ENCODE assay signal across 14 mouse cellular contexts in the genomic region with DNA sequence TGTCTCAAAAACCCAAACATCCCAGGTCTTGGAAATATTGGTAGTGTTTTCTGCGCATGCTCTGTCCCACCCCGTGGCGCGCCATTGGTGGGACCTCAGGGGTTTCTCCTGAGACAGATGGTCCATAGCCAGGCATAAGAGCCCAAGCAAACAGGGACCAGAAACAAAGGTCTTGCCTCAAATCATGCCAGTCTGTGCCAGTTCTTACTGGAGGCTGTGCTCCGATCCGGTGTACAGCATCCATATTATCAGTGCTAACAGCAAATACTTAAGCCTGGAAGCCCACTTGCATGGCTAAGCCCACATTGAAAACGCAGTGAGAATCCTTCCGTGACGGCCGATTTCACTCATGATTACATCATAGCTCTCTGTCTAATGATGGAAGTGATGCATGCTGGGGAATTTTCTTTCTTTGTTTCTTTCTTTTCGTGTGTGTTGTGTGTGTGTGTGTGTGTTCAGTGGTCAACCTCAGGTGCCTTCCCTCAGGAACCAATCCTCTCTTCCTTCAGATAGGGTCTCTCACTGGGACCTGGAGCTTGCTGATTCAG. TPM values are rescaled to one million over a fixed set of nuclear protein-coding genes. Genes with fewer than 3 reads are reported as not detected.
A peak's percentile ranks its signal among the peaks of the same experiment; 100 is the strongest.
DNase-seq lines count a peak whose midpoint lies in the region; ATAC-seq lines count a peak whose summit lies in the region.
"Had no signal": no experiment of that assay in that cellular context is flagged by ENCODE, and none has a peak within 500 bp of the region (broad histone marks: within the 10 kb centered on the region; RNA-seq: fewer than 3 reads in every experiment).

No protein-coding gene starts in this region.

- H3K9ac ChIP-seq in hindbrain, embryonic 12.5 days = no peak overlapping the region
- no peak overlapping the region for H3K9ac ChIP-seq in hindbrain, embryonic 16.5 days (ENCODE audit: low read depth, low read length)
- no peak overlapping the region for H3K9ac ChIP-seq in neural tube, embryonic 14.5 days (replicated peaks; ENCODE audit: low read depth, low read length)
- H3K9ac ChIP-seq in limb, embryonic 15.5 days = no peak overlapping the region

- no peaks in the 10 kb centered on the region for H3K27me3 ChIP-seq in hindbrain, embryonic 12.5 days
- no peaks in the 10 kb centered on the region for H3K27me3 ChIP-seq in hindbrain, embryonic 16.5 days (replicated peaks; ENCODE audit: control insufficient read depth, insufficient read depth, low read length)
- no peaks in the 10 kb centered on the region for H3K27me3 ChIP-seq in neural tube, embryonic 14.5 days (ENCODE audit: control insufficient read depth, insufficient read depth, low read length)
- H3K27me3 ChIP-seq in limb, embryonic 15.5 days = no peaks in the 10 kb centered on the region

- WGBS in hindbrain, embryonic 12.5 days = 91% methylated on average over 11 of the region's 11 CpGs
- WGBS in hindbrain, embryonic 16.5 days = 85% methylated on average over 11 of the region's 11 CpGs
- WGBS in neural tube, embryonic 14.5 days = 80% methylated on average over 11 of the region's 11 CpGs
- 85% methylated on average over 11 of the region's 11 CpGs for WGBS in limb, embryonic 15.5 days

- H3K4me2 ChIP-seq in hindbrain, embryonic 12.5 days (replicated peaks) = no peak overlapping the region
- no peak overlapping the region for H3K4me2 ChIP-seq in hindbrain, embryonic 16.5 days (ENCODE audit: low read length)
- H3K4me2 ChIP-seq in neural tube, embryonic 14.5 days (ENCODE audit: low read depth, low read length) = no peak overlapping the region
- H3K4me2 ChIP-seq in limb, embryonic 15.5 days = no peak overlapping the region

- H3K36me3 ChIP-seq in hindbrain, embryonic 12.5 days = no peaks in the 10 kb centered on the region
- H3K36me3 ChIP-seq in hindbrain, embryonic 16.5 days (ENCODE audit: control insufficient read depth, insufficient read depth, low read length) = no peaks in the 10 kb centered on the region
- no peaks in the 10 kb centered on the region for H3K36me3 ChIP-seq in neural tube, embryonic 14.5 days (ENCODE audit: control insufficient read depth, insufficient read depth, low read length)
- H3K36me3 ChIP-seq in limb, embryonic 15.5 days = no peaks in the 10 kb centered on the region
- H3K36me3 ChIP-seq: G1E had no signal

- ATAC-seq in hindbrain, embryonic 12.5 days (ENCODE audit: low FRiP score) = no peak
- no peak for ATAC-seq in hindbrain, embryonic 16.5 days
- no peak for ATAC-seq in neural tube, embryonic 14.5 days (ENCODE audit: low read depth)
- no peak for ATAC-seq in limb, embryonic 15.5 days (ENCODE audit: insufficient number of reproducible peaks, low FRiP score, low TSS enrichment, low read depth)
- ATAC-seq: activated CD4-positive, CD25-positive, alpha-beta regulatory T cell, adult 4 months had no signal

- no peak for DNase-seq in neural tube, embryonic 10.5 days (ENCODE audit: extremely low spot score, low spot score)
- peak; percentile 58 for DNase-seq in cerebellum, adult 8-10 months
- DNase-seq in kidney, postnatal 14 days = no peak
- DNase-seq in yolk sac, embryonic 10.5 days (ENCODE audit: low spot score) = no peak
- DNase-seq: B cell, adult 2 months; kidney, adult 18-20 months; thymus, adult 2 months had no signal

- no peak overlapping the region for H3K4me3 ChIP-seq in hindbrain, embryonic 12.5 days
- H3K4me3 ChIP-seq in hindbrain, embryonic 16.5 days (ENCODE audit: low read length) = no peak overlapping the region
- no peak overlapping the region for H3K4me3 ChIP-seq in neural tube, embryonic 14.5 days (ENCODE audit: low read depth, low read length)
- H3K4me3 ChIP-seq in limb, embryonic 15.5 days = no peak overlapping the region

- no peaks in the 10 kb centered on the region for H3K9me3 ChIP-seq in hindbrain, embryonic 12.5 days (replicated peaks)
- H3K9me3 ChIP-seq in hindbrain, embryonic 16.5 days (ENCODE audit: control insufficient read depth, low read length) = no peaks in the 10 kb centered on the region
- H3K9me3 ChIP-seq in neural tube, embryonic 14.5 days (ENCODE audit: control insufficient read depth, low read length) = no peaks in the 10 kb centered on the region
- no peaks in the 10 kb centered on the region for H3K9me3 ChIP-seq in limb, embryonic 15.5 days

- H3K4me1 ChIP-seq in hindbrain, embryonic 12.5 days = peaks cover 11% of the 10 kb centered on the region; the same call in 1 of the 2 replicates
- H3K4me1 ChIP-seq in hindbrain, embryonic 16.5 days (ENCODE audit: control insufficient read depth, insufficient read depth, low read depth, low read length) = peaks cover 3% of the 10 kb centered on the region
- H3K4me1 ChIP-seq in neural tube, embryonic 14.5 days (ENCODE audit: control insufficient read depth, insufficient read depth, low read length) = no peaks in the 10 kb centered on the region
- peaks cover 23% of the 10 kb centered on the region; the same call in 1 of the 2 replicates for H3K4me1 ChIP-seq in limb, embryonic 15.5 days

- H3K27ac ChIP-seq in hindbrain, embryonic 12.5 days = peak overlapping the region; percentile 37; the same call in 1 of the 2 replicates
- no peak overlapping the region; the same call in none of the 2 replicates for H3K27ac ChIP-seq in hindbrain, embryonic 16.5 days (ENCODE audit: low read depth, low read length)
- 0 out of 2 replicates have a peak overlapping the region, but pooled peaks have one; percentile 12 for H3K27ac ChIP-seq in neural tube, embryonic 14.5 days (ENCODE audit: low read depth, low read length)
- H3K27ac ChIP-seq in limb, embryonic 15.5 days = peak overlapping the region; percentile 47; the same call in 1 of the 2 replicates
- H3K27ac ChIP-seq: macrophage had no signal

RNA-seq across cellular contexts. Expression of gene Sept9, which starts 30.3 kb away (rescaled TPM):
- polyA plus RNA-seq in hindbrain, embryonic 12.5 days (2016; fragmentation: Nextera tagmentation; extraction: Ambion mirVana) = 165 and 179 TPM in 2 replicates
- polyA plus RNA-seq in hindbrain, embryonic 16.5 days (2015; fragmentation: Nextera tagmentation; extraction: Ambion mirVana) = 109 and 124 TPM in 2 replicates
- 70.6 and 95.1 TPM in 2 replicates for polyA plus RNA-seq in neural tube, embryonic 14.5 days (2014; fragmentation: Nextera tagmentation; extraction: Ambion mirVana)
- 135 and 139 TPM in 2 replicates for polyA plus RNA-seq in limb, embryonic 15.5 days (2015; fragmentation: Nextera tagmentation; extraction: Ambion mirVana)

RNA-seq across cellular contexts. Expression of gene Sec14l1, which starts 54.2 kb away (rescaled TPM):
- 76.2 and 77.6 TPM in 2 replicates for polyA plus RNA-seq in hindbrain, embryonic 12.5 days (2016; fragmentation: Nextera tagmentation; extraction: Ambion mirVana)
- polyA plus RNA-seq in hindbrain, embryonic 16.5 days (2015; fragmentation: Nextera tagmentation; extraction: Ambion mirVana) = 53.9 and 63.4 TPM in 2 replicates
- polyA plus RNA-seq in neural tube, embryonic 14.5 days (2014; fragmentation: Nextera tagmentation; extraction: Ambion mirVana) = 41.6 and 44.2 TPM in 2 replicates
- 59.2 and 69.7 TPM in 2 replicates for polyA plus RNA-seq in limb, embryonic 15.5 days (2015; fragmentation: Nextera tagmentation; extraction: Ambion mirVana)
